ENCODE assay signal across 9 mouse cellular contexts in the genomic region with DNA sequence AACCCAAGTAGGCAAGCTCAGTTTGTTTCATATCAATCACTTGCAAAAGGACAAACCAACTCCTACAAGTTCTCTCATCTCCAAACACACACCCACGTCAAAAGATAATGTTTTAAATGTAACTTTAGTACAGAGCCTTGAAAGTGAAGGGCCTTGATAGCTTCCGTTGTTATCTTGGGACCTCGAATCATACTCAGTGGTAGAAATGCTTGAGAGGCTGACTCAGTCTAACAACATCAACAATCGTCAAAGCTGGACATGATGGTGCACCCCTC. TPM values are rescaled to one million over a fixed set of nuclear protein-coding genes. Genes with fewer than 3 reads are reported as not detected.
DNase-seq lines count a peak whose midpoint lies in the region; ATAC-seq and TF ChIP-seq lines count a peak whose summit lies in the region.
"Had no signal": no experiment of that assay in that cellular context is flagged by ENCODE, and none has a peak within 500 bp of the region (broad histone marks: within the 10 kb centered on the region; RNA-seq: fewer than 3 reads in every experiment).

No protein-coding gene starts in this region.

- 27% methylated on average over 4 of the region's 4 CpGs for WGBS in heart, adult 2 months
- WGBS in forebrain, embryonic 16.5 days: 84% methylated on average over 4 of the region's 4 CpGs
- WGBS in liver, embryonic 16.5 days (ENCODE audit: insufficient replicate concordance): 23% methylated on average over 4 of the region's 4 CpGs

- no peaks in the 10 kb centered on the region for H3K9me3 ChIP-seq in CH12.LX (replicated peaks; ENCODE audit: low read length)
- no peaks in the 10 kb centered on the region for H3K9me3 ChIP-seq in forebrain, embryonic 16.5 days (ENCODE audit: control insufficient read depth, low read length)
- H3K9me3 ChIP-seq in liver, embryonic 16.5 days (replicated peaks; ENCODE audit: control insufficient read depth, low read length): no peaks in the 10 kb centered on the region

- DNase-seq in heart, adult 2 months: no peak
- DNase-seq in heart, adult 11 months: no peak
- no peak for DNase-seq in CH12.LX (ENCODE audit: extremely low read depth)
- DNase-seq in layer of hippocampus, adult 18-20 months (ENCODE audit: low spot score in 2 of 2): no peak
- DNase-seq in spleen, postnatal 36 days (ENCODE audit: low spot score in 2 of 2): no peak
- no peak for DNase-seq in layer of hippocampus, adult 11-12 months (ENCODE audit: low spot score)
- DNase-seq: kidney, adult 8-10 months had no signal

- TF ChIP-seq EP300 in heart, adult 2 months (IDR thresholded peaks at IDR 0.05; ENCODE audit: insufficient read depth, low read depth, low read length): no peak
- TF ChIP-seq EP300 in CH12.LX (IDR thresholded peaks at IDR 0.05; ENCODE audit: low read length): no peak

- dilution Hi-C loops in CH12.LX (cut with MboI; ENCODE audit: extremely low pct_ligation_motif_present, extremely low pct_unique_long_range_greater_than_20kb, low sequenced_read_pairs): no loop called here

- no peaks in the 10 kb centered on the region for H3K27me3 ChIP-seq in heart, adult 2 months (ENCODE audit: control insufficient read depth, insufficient read depth, low read length)
- no peaks in the 10 kb centered on the region for H3K27me3 ChIP-seq in CH12.LX (replicated peaks)
- no peaks in the 10 kb centered on the region for H3K27me3 ChIP-seq in forebrain, embryonic 16.5 days (replicated peaks; ENCODE audit: control insufficient read depth, insufficient read depth, low read length)
- H3K27me3 ChIP-seq in liver, embryonic 16.5 days (ENCODE audit: control insufficient read depth, insufficient read depth, low read depth, low read length): no peaks in the 10 kb centered on the region

- peak overlapping the region; percentile 47 for H3K9ac ChIP-seq in heart, adult 2 months (ENCODE audit: low read depth, low read length)
- H3K9ac ChIP-seq in CH12.LX (ENCODE audit: insufficient read depth, low read depth): no peak overlapping the region
- H3K9ac ChIP-seq in forebrain, embryonic 16.5 days (replicated peaks; ENCODE audit: low read depth, low read length): peak overlapping the region; percentile 97; the same call in 1 of the 2 replicates
- peak overlapping the region; percentile 65 for H3K9ac ChIP-seq in liver, embryonic 16.5 days (ENCODE audit: low read depth, low read length)

- TF ChIP-seq RAD21 in CH12.LX (IDR thresholded peaks at IDR 0.05; ENCODE audit: low read depth, low read length): no peak

- H3K4me3 ChIP-seq in heart, adult 2 months: peak overlapping the region; percentile 61
- peak overlapping the region in 1 of 3 experiments; percentile 85 for H3K4me3 ChIP-seq in CH12.LX (replicated peaks in 1 of 3; ENCODE audit: low read depth in 2 of 3, low read length in 2 of 3, poor library complexity in 1 of 3)
- H3K4me3 ChIP-seq in forebrain, embryonic 16.5 days (replicated peaks; ENCODE audit: low read length): peak overlapping the region; percentile 72; the same call in 1 of the 2 replicates
- H3K4me3 ChIP-seq in liver, embryonic 16.5 days (ENCODE audit: low read depth, low read length): peak overlapping the region; percentile 92

- peak overlapping the region; percentile 81 for H3K4me2 ChIP-seq in CH12.LX (ENCODE audit: insufficient read depth, low read depth, poor library complexity, severe bottlenecking)
- peak overlapping the region; percentile 95 for H3K4me2 ChIP-seq in forebrain, embryonic 16.5 days (ENCODE audit: low read length)
- H3K4me2 ChIP-seq in liver, embryonic 16.5 days (ENCODE audit: low read depth, low read length): peak overlapping the region; percentile 89

- peaks cover 25% of the 10 kb centered on the region for H3K4me1 ChIP-seq in heart, adult 2 months (ENCODE audit: control insufficient read depth, insufficient read depth, low read length)
- peaks cover 7 to 33% of the 10 kb centered on the region in 2 experiments for H3K4me1 ChIP-seq in CH12.LX (ENCODE audit: control insufficient read depth in 1 of 2, insufficient read depth in 2 of 2)
- H3K4me1 ChIP-seq in forebrain, embryonic 16.5 days (replicated peaks; ENCODE audit: control insufficient read depth, insufficient read depth, low read length): peaks cover 39% of the 10 kb centered on the region
- H3K4me1 ChIP-seq in liver, embryonic 16.5 days (ENCODE audit: control insufficient read depth, low read depth, low read length): peaks cover 40% of the 10 kb centered on the region

- ATAC-seq in forebrain, embryonic 16.5 days: no peak
- no peak for ATAC-seq in liver, embryonic 16.5 days (ENCODE audit: low read depth)

- TF ChIP-seq POLR2A in heart, adult 2 months (IDR thresholded peaks at IDR 0.05; ENCODE audit: insufficient read depth, low read depth, low read length): no peak
- no peak for TF ChIP-seq POLR2A in CH12.LX (IDR thresholded peaks at IDR 0.05; ENCODE audit: low read depth, low read length)

- H3K36me3 ChIP-seq in heart, adult 2 months (ENCODE audit: control insufficient read depth, insufficient read depth, low read length): peaks cover 10% of the 10 kb centered on the region
- peaks cover 35 to 50% of the 10 kb centered on the region in 2 experiments for H3K36me3 ChIP-seq in CH12.LX (replicated peaks in 1 of 2; ENCODE audit: control insufficient read depth in 1 of 2, insufficient read depth in 1 of 2, low read length in 1 of 2)
- H3K36me3 ChIP-seq in forebrain, embryonic 16.5 days (ENCODE audit: control insufficient read depth, insufficient read depth): peaks cover 33% of the 10 kb centered on the region
- H3K36me3 ChIP-seq in liver, embryonic 16.5 days (ENCODE audit: control insufficient read depth, insufficient read depth): peaks cover 37% of the 10 kb centered on the region

- in situ Hi-C loops in CH12.LX (cut with MboI; ENCODE audit: low pct_ligation_motif_present, low pct_unique_long_range_greater_than_20kb, low sequenced_read_pairs): loop anchor here (25.0 kb wide), 1 partner anchor 551 kb away; a partner anchor contains a TSS

- peaks cover 7% of the 10 kb centered on the region for H3K79me2 ChIP-seq in heart, adult 2 months (replicated peaks; ENCODE audit: control insufficient read depth, insufficient read depth, low read length)
- H3K79me2 ChIP-seq in CH12.LX (replicated peaks; ENCODE audit: control insufficient read depth, extremely low read depth, insufficient read depth, poor library complexity, severe bottlenecking): peaks cover 31% of the 10 kb centered on the region

- no peak for TF ChIP-seq CTCF in heart, adult 2 months (IDR thresholded peaks at IDR 0.05)
- no peak for TF ChIP-seq CTCF in CH12.LX (conservative IDR thresholded peaks at IDR 0.05 in 1 of 2, IDR thresholded peaks at IDR 0.05 in 1 of 2; ENCODE audit: low read depth in 2 of 2, low read length in 2 of 2)

- intact Hi-C loops in heart, adult 2 months (cut with DNase I): loop anchor here (2.0 to 5.0 kb wide), 4 partner anchors 13 to 121 kb away; a partner anchor contains a TSS

- H3K27ac ChIP-seq in heart, adult 2 months: peak overlapping the region; percentile 98
- H3K27ac ChIP-seq in CH12.LX (ENCODE audit: insufficient read depth, low read depth): no peak overlapping the region
- H3K27ac ChIP-seq in forebrain, embryonic 16.5 days (ENCODE audit: low read length): no peak overlapping the region
- peak overlapping the region; percentile 20; the same call in 1 of the 2 replicates for H3K27ac ChIP-seq in liver, embryonic 16.5 days (ENCODE audit: low read length)

RNA-seq across cellular contexts. Expression of a gene that starts 1.0 kb away (rescaled TPM):
- 100 to 1,000 TPM; 105 to 109 TPM for total RNA-seq in heart, adult 2 months (2021)
- polyA plus RNA-seq in heart, adult 2 months (2012; rRNA removed): 53.1 and 67.0 TPM in 2 replicates
- total RNA-seq in CH12.LX (2012; rRNA removed) (59.3 and 60.4 TPM in 2 replicates), CH12.LX (2014; rRNA removed) (22.3 and 22.7 TPM in 2 replicates)
- 50.1 and 69.2 TPM in 2 replicates for polyA plus RNA-seq in CH12.LX (2012; ENCODE audit: insufficient read length, low read depth)
- 49.5 and 54.6 TPM in 2 replicates for polyA plus RNA-seq in forebrain, embryonic 16.5 days (2015; fragmentation: Nextera tagmentation; extraction: Ambion mirVana)
- polyA plus RNA-seq in liver, embryonic 16.5 days (2015; fragmentation: Nextera tagmentation; extraction: Ambion mirVana): 38.2 and 40.2 TPM in 2 replicates
- 10 to 100 TPM; 35.8 to 42.1 TPM for total RNA-seq in layer of hippocampus, adult 18-20 months (2021)

RNA-seq across cellular contexts. Expression of a gene that starts 1.4 kb away (rescaled TPM):
- 10 to 100 TPM; 44.0 to 46.5 TPM for total RNA-seq in heart, adult 2 months (2021)
- 29.8 and 36.8 TPM in 2 replicates for polyA plus RNA-seq in heart, adult 2 months (2012; rRNA removed)
- total RNA-seq in CH12.LX (2012; rRNA removed): 32.9 and 34.2 TPM in 2 replicates
- total RNA-seq in CH12.LX (2014; rRNA removed): 26.1 and 27.6 TPM in 2 replicates
- polyA plus RNA-seq in CH12.LX (2012; ENCODE audit: insufficient read length, low read depth): 33.1 and 37.2 TPM in 2 replicates
- 83.5 and 91.1 TPM in 2 replicates for polyA plus RNA-seq in forebrain, embryonic 16.5 days (2015; fragmentation: Nextera tagmentation; extraction: Ambion mirVana)
- 23.6 and 26.1 TPM in 2 replicates for polyA plus RNA-seq in liver, embryonic 16.5 days (2015; fragmentation: Nextera tagmentation; extraction: Ambion mirVana)
- 10 to 100 TPM; 67.4 to 74.5 TPM for total RNA-seq in layer of hippocampus, adult 18-20 months (2021)

RNA-seq across cellular contexts. Expression of a gene that starts 15.0 kb away (rescaled TPM):
- 10 to 100 TPM; 29.4 to 31.7 TPM for total RNA-seq in heart, adult 2 months (2021)
- polyA plus RNA-seq in heart, adult 2 months (2012; rRNA removed): 38.1 and 47.5 TPM in 2 replicates
- 16.6 and 22.0 TPM in 2 replicates for total RNA-seq in CH12.LX (2012; rRNA removed)
- 5.4 and 10.1 TPM in 2 replicates for total RNA-seq in CH12.LX (2014; rRNA removed)
- 32.7 and 37.0 TPM in 2 replicates for polyA plus RNA-seq in CH12.LX (2012; ENCODE audit: insufficient read length, low read depth)
- 27.0 and 30.5 TPM in 2 replicates for polyA plus RNA-seq in forebrain, embryonic 16.5 days (2015; fragmentation: Nextera tagmentation; extraction: Ambion mirVana)
- 15.6 and 16.7 TPM in 2 replicates for polyA plus RNA-seq in liver, embryonic 16.5 days (2015; fragmentation: Nextera tagmentation; extraction: Ambion mirVana)
- 10 to 100 TPM; 43.6 to 48.0 TPM for total RNA-seq in layer of hippocampus, adult 18-20 months (2021)

RNA-seq across cellular contexts. Expression of a gene that starts 15.1 kb away (rescaled TPM):
- total RNA-seq in heart, adult 2 months (2021): 10 to 100 TPM; 11.5 to 13.2 TPM
- polyA plus RNA-seq in heart, adult 2 months (2012; rRNA removed): 18.2 and 27.4 TPM in 2 replicates
- total RNA-seq in CH12.LX (2012; rRNA removed) (3.6 and 4.1 TPM in 2 replicates), CH12.LX (2014; rRNA removed) (3.2 TPM in 2 replicates)
- polyA plus RNA-seq in CH12.LX (2012; ENCODE audit: insufficient read length, low read depth): 8.7 and 11.2 TPM in 2 replicates
- polyA plus RNA-seq in forebrain, embryonic 16.5 days (2015; fragmentation: Nextera tagmentation; extraction: Ambion mirVana): 62.3 and 64.6 TPM in 2 replicates
- 17.7 and 18.7 TPM in 2 replicates for polyA plus RNA-seq in liver, embryonic 16.5 days (2015; fragmentation: Nextera tagmentation; extraction: Ambion mirVana)
- 10 to 100 TPM; 58.8 to 65.2 TPM for total RNA-seq in layer of hippocampus, adult 18-20 months (2021)

RNA-seq across cellular contexts. Expression of a gene that starts 20.8 kb away (rescaled TPM):
- under 1 TPM; 0.52 to 0.57 TPM for total RNA-seq in heart, adult 2 months (2021)
- 0.62 and 0.67 TPM in 2 replicates for polyA plus RNA-seq in heart, adult 2 months (2012; rRNA removed)
- total RNA-seq in CH12.LX (2012; rRNA removed) (0.46 and 0.72 TPM in 2 replicates), CH12.LX (2014; rRNA removed) (not detected in 2 replicates)
- polyA plus RNA-seq in CH12.LX (2012; ENCODE audit: insufficient read length, low read depth): 5.9 and 6.3 TPM in 2 replicates
- polyA plus RNA-seq in forebrain, embryonic 16.5 days (2015; fragmentation: Nextera tagmentation; extraction: Ambion mirVana): 1.5 and 1.7 TPM in 2 replicates
- polyA plus RNA-seq in liver, embryonic 16.5 days (2015; fragmentation: Nextera tagmentation; extraction: Ambion mirVana): 0.25 TPM in 1 of 2 replicates, not detected in the other
- total RNA-seq in layer of hippocampus, adult 18-20 months (2021): not detected

Comparison
In these comparisons a context has a peak if more than half of its experiments do, and no peak if none do; other contexts are left out.
1. H3K27ac ChIP-seq: peak in heart, adult 2 months (single experiment) and liver, embryonic 16.5 days (single experiment); none in CH12.LX (single experiment) and forebrain, embryonic 16.5 days (single experiment).
2. Peak in every context shown above with its lines, with median percentiles within 50 percentile points of each other: H3K4me2 ChIP-seq.